Mouse (Mus musculus): ENCODE results near the gene Il4i1. TPM values are rescaled to one million over a fixed set of nuclear protein-coding genes. Genes with fewer than 3 reads are reported as not detected.

Gene Il4i1
- total RNA-seq, 1 experiment from 2014 or later = 0.55 TPM

- ATAC-seq (replicated peaks; ENCODE audit: low read depth, poor library complexity, severe bottlenecking) = no peak
Observed at GRCm38 (mm10) chr7:44847772-44848171, 31.6 kb downstream of the Il4i1 start.

GRCm38 (mm10) chr7:44848561-44849415 is 32.6 kb downstream of the Il4i1 start, which contains the start of the genes Akt1s1 and Tbc1d17:
Akt1s1 (plus strand) TSS chr7:44848991.
Tbc1d17 (minus strand) TSS chr7:44849079.
- ATAC-seq (replicated peaks; ENCODE audit: low read depth, poor library complexity, severe bottlenecking) = peak; percentile 75

- ATAC-seq (replicated peaks; ENCODE audit: low read depth, poor library complexity, severe bottlenecking) = peak; percentile 48
Observed at GRCm38 (mm10) chr7:44849416-44850111, 33.4 kb downstream of the Il4i1 start.

GRCm38 (mm10) chr7:44850146-44850545 is 34.0 kb downstream of the Il4i1 start:
- no peak for ATAC-seq (replicated peaks; ENCODE audit: low read depth, poor library complexity, severe bottlenecking)

GRCm38 (mm10) chr7:44850789-44851624 is 34.8 kb downstream of the Il4i1 start:
- ATAC-seq (replicated peaks; ENCODE audit: low read depth, poor library complexity, severe bottlenecking) = no peak

- no peak for ATAC-seq (replicated peaks; ENCODE audit: low read depth, poor library complexity, severe bottlenecking)
Observed at GRCm38 (mm10) chr7:44851625-44852234, 35.5 kb downstream of the Il4i1 start.

- no peak for ATAC-seq (replicated peaks; ENCODE audit: low read depth, poor library complexity, severe bottlenecking)
Observed at GRCm38 (mm10) chr7:44852259-44853027, 36.3 kb downstream of the Il4i1 start.

GRCm38 (mm10) chr7:44853065-44853464 is 36.9 kb downstream of the Il4i1 start:
- ATAC-seq (replicated peaks; ENCODE audit: low read depth, poor library complexity, severe bottlenecking) = no peak

- ATAC-seq (replicated peaks; ENCODE audit: low read depth, poor library complexity, severe bottlenecking) = no peak
Observed at GRCm38 (mm10) chr7:44853596-44854355, 37.6 kb downstream of the Il4i1 start.

GRCm38 (mm10) chr7:44854356-44855031 is 38.3 kb downstream of the Il4i1 start:
- peak; percentile 42 for ATAC-seq (replicated peaks; ENCODE audit: low read depth, poor library complexity, severe bottlenecking)

- no peak for ATAC-seq (replicated peaks; ENCODE audit: low read depth, poor library complexity, severe bottlenecking)
Observed at GRCm38 (mm10) chr7:44855036-44855435, 38.8 kb downstream of the Il4i1 start.

- peak; percentile 15; the same call in 1 of the 2 replicates for ATAC-seq (replicated peaks; ENCODE audit: low read depth, poor library complexity, severe bottlenecking)
Observed at GRCm38 (mm10) chr7:44856265-44856916, 40.2 kb downstream of the Il4i1 start.

- ATAC-seq (replicated peaks; ENCODE audit: low read depth, poor library complexity, severe bottlenecking) = peak; percentile 55
Observed at GRCm38 (mm10) chr7:44857042-44857552, 40.9 kb downstream of the Il4i1 start, which contains the start of gene Pnkp. Pnkp (plus strand) TSS chr7:44857139.

GRCm38 (mm10) chr7:44857905-44858304 is 41.7 kb downstream of the Il4i1 start:
- ATAC-seq (replicated peaks; ENCODE audit: low read depth, poor library complexity, severe bottlenecking) = 0 out of 2 replicates have a peak, but pooled peaks have one; percentile 21

GRCm38 (mm10) chr7:44859896-44860295 is 43.7 kb downstream of the Il4i1 start:
- no peak for ATAC-seq (replicated peaks; ENCODE audit: low read depth, poor library complexity, severe bottlenecking)

GRCm38 (mm10) chr7:44860576-44861428 is 44.6 kb downstream of the Il4i1 start:
- peak; percentile 34; the same call in 1 of the 2 replicates for ATAC-seq (replicated peaks; ENCODE audit: low read depth, poor library complexity, severe bottlenecking)
